Mouse (Mus musculus): ENCODE data around the gene Gm10134. TPM values are rescaled to one million over a fixed set of nuclear protein-coding genes. Genes with fewer than 3 reads are reported as not detected.
"Not testable (repeated sequence)": the region's sequence is repeated elsewhere in the genome, so short reads cannot be mapped to it uniquely, and the experiment has no call there.

The Gm10134 gene
- polyA plus RNA-seq, 1 experiment from 2014 or later = 4.0 TPM

DNA sequence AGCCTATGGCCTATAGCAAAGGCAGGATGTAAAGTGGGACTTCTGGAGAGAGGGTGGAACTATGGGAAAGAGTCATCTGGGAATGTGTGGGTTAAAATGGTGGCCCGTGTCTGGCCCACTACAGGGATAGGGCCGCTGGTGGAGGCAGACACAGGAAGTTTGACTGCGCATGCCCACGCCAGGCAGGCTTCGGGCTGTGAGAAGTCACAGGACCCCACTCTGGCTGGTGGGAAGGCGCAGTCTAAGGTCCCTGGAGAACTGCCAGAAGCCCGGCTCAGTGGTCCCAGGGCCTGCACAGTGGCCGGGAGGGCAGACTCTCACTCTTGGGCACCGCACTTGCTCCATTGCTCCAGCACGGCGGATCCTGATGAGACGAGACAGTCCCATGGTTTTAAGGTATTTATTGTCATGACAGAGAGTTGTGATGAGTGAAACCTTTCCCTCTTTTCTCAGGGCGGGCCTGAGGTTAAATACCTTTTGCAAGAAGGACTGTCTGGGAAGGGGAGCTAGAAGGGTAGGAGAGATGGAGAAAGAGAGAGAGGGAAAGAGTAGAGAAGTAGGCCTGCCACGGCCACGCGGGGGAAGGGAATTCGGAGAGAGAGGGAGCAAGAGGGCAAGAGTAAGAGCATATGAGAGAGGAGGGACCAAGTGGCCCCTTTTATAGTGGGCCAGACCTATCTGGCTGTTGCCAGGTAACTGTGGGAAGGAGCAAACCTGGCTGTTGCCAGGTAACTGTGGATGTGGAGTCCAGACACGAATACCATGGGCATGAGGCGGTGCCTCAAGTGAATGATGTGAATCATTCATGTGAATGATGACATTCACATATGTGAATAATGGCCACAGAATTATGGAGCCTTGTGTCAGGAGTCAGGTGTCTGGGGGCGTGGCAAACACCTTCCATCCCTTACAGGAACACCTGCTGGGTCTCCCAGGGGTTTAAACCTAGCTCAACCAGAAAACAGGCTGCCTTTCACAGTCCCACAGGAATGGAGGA is 26.4 kb upstream of the Gm10134 start:
- no peaks in the 10 kb centered on the region for H3K36me3 ChIP-seq
- no peaks in the 10 kb centered on the region for H3K27me3 ChIP-seq
- no peaks in the 10 kb centered on the region for H3K9me3 ChIP-seq
- no peak overlapping the region for H3K4me3 ChIP-seq
- no peak for ATAC-seq (ENCODE audit: low read depth)
- no peak overlapping the region for H3K4me2 ChIP-seq
- H3K4me1 ChIP-seq (replicated peaks) = no peaks in the 10 kb centered on the region
- 83% methylated on average over 20 of the region's 20 CpGs for WGBS
- H3K9ac ChIP-seq = no peak overlapping the region
- no peak overlapping the region for H3K27ac ChIP-seq (replicated peaks)

- no peak overlapping the region for H3K9ac ChIP-seq
- WGBS = 78% methylated on average over 2 of the region's 2 CpGs
- H3K4me3 ChIP-seq = no peak overlapping the region
- H3K36me3 ChIP-seq = no peaks in the 10 kb centered on the region
- ATAC-seq (ENCODE audit: low read depth) = no peak
- H3K9me3 ChIP-seq = no peaks in the 10 kb centered on the region
- H3K4me2 ChIP-seq = no peak overlapping the region
- no peaks in the 10 kb centered on the region for H3K27me3 ChIP-seq
- no peaks in the 10 kb centered on the region for H3K4me1 ChIP-seq (replicated peaks)
- H3K27ac ChIP-seq (replicated peaks) = no peak overlapping the region
These were observed 22.0 kb upstream of the Gm10134 start for GRCm38 (mm10) chr2:28483861-28484260.

DNA sequence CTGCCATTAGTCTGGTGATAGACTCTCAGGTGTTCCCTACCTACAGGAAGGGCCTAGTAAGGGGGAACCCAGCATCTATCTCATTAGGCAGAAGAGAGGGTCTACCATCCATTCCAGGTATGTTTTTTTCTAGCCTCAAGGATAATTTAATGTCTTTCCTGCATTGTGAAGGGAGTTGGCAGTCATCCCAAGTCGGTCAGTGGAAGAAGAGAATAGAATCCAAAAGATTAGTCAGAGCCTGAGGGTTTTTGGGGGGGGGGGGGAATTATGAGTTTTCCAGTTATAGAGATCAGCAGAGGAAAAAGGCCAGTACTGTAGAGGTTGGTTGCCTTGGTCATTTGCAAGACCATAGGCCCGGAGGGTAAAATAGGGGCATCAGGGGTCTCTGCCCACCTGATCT is 11.4 kb upstream of the Gm10134 start:
- no peaks in the 10 kb centered on the region for H3K36me3 ChIP-seq
- H3K4me3 ChIP-seq = no peak overlapping the region
- no peak overlapping the region for H3K9ac ChIP-seq
- H3K9me3 ChIP-seq = no peaks in the 10 kb centered on the region
- no peak overlapping the region for H3K27ac ChIP-seq (replicated peaks)
- 87% methylated on average over 2 of the region's 2 CpGs for WGBS
- no peak for ATAC-seq (ENCODE audit: low read depth)
- H3K27me3 ChIP-seq = no peaks in the 10 kb centered on the region
- no peak overlapping the region for H3K4me2 ChIP-seq
- H3K4me1 ChIP-seq (replicated peaks) = no peaks in the 10 kb centered on the region

- Histone ChIP-seq H3K27ac (replicated peaks) (no peak overlapping the region), H3K27me3 (no peaks in the 10 kb centered on the region), H3K4me2 (no peak overlapping the region), H3K4me3 (no peak overlapping the region), H3K4me1 (replicated peaks) (no peaks in the 10 kb centered on the region), H3K36me3 (no peaks in the 10 kb centered on the region), H3K9ac (no peak overlapping the region), H3K9me3 (no peaks in the 10 kb centered on the region)
- 86% methylated on average over 14 of the region's 14 CpGs for WGBS
- no peak for ATAC-seq (ENCODE audit: low read depth)
These were observed 10.6 kb upstream of the Gm10134 start for GRCm38 (mm10) chr2:28495207-28495756.

GRCm38 (mm10) chr2:28495801-28496595 is 9.9 kb upstream of the Gm10134 start:
- Histone ChIP-seq H3K9ac (no peak overlapping the region), H3K4me1 (replicated peaks) (no peaks in the 10 kb centered on the region), H3K4me2 (no peak overlapping the region), H3K9me3 (no peaks in the 10 kb centered on the region), H3K4me3 (no peak overlapping the region), H3K36me3 (no peaks in the 10 kb centered on the region), H3K27ac (replicated peaks) (no peak overlapping the region), H3K27me3 (no peaks in the 10 kb centered on the region)
- 83% methylated on average over 16 of the region's 16 CpGs for WGBS
- no peak for ATAC-seq (ENCODE audit: low read depth)

- Histone ChIP-seq H3K36me3 (no peaks in the 10 kb centered on the region), H3K4me2 (peak within 1 kb of the TSS; percentile 21; the same call in 1 of the 2 replicates), H3K27me3 (no peaks in the 10 kb centered on the region), H3K4me3 (no peak within 1 kb of the TSS), H3K9me3 (no peaks in the 10 kb centered on the region), H3K9ac (no peak within 1 kb of the TSS), H3K4me1 (replicated peaks) (no peaks in the 10 kb centered on the region), H3K27ac (replicated peaks) (no peak within 1 kb of the TSS)
- ATAC-seq (ENCODE audit: low read depth) = no peak
- WGBS = 85% methylated on average over 5 of the region's 5 CpGs
These were observed 9.2 kb upstream of the Gm10134 start, which contains the start of gene Gbgt1 for GRCm38 (mm10) chr2:28496671-28497070. TSS of gene Gbgt1 (plus strand) at chr2:28496891.

GRCm38 (mm10) chr2:28497561-28497960 is 8.3 kb upstream of the Gm10134 start:
- Histone ChIP-seq H3K4me1 (replicated peaks) (no peaks in the 10 kb centered on the region), H3K4me2 (peak overlapping the region; percentile 21; the same call in 1 of the 2 replicates), H3K4me3 (no peak overlapping the region), H3K27me3 (no peaks in the 10 kb centered on the region), H3K9ac (no peak overlapping the region), H3K9me3 (no peaks in the 10 kb centered on the region), H3K36me3 (no peaks in the 10 kb centered on the region), H3K27ac (replicated peaks) (no peak overlapping the region)
- WGBS = 80% methylated on average over 5 of the region's 5 CpGs
- ATAC-seq (ENCODE audit: low read depth) = no peak

DNA sequence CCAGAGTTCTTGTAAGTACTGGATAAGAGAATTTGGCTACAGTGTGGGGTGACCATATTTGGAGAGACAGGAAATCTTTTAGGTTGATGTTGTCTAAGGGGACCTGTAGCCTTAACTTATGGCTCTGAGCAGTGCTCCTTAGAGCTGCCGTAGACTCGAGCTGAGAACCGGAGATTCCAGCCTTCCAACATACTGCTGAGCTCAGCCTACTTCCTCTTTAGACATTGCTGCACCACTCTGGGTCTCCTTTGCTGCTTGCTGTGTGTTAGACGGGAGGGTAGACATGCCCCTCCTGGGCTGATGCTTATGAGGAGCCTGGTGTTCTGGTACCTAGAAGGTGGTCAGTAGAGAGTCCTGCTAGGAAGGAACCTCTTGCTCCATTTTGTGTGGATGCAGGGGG is 7.5 kb upstream of the Gm10134 start:
- H3K9me3 ChIP-seq = no peaks in the 10 kb centered on the region
- no peak overlapping the region for H3K4me3 ChIP-seq
- H3K4me1 ChIP-seq (replicated peaks) = no peaks in the 10 kb centered on the region
- H3K27me3 ChIP-seq = no peaks in the 10 kb centered on the region
- no peak for ATAC-seq (ENCODE audit: low read depth)
- H3K4me2 ChIP-seq = no peak overlapping the region
- WGBS = 84% methylated on average over 4 of the region's 4 CpGs
- no peak overlapping the region for H3K27ac ChIP-seq (replicated peaks)
- H3K9ac ChIP-seq = no peak overlapping the region
- no peaks in the 10 kb centered on the region for H3K36me3 ChIP-seq

GRCm38 (mm10) chr2:28502987-28503386 is 2.9 kb upstream of the Gm10134 start:
- Histone ChIP-seq H3K36me3 (no peaks in the 10 kb centered on the region), H3K9me3 (no peaks in the 10 kb centered on the region), H3K27me3 (no peaks in the 10 kb centered on the region), H3K4me1 (replicated peaks) (no peaks in the 10 kb centered on the region), H3K27ac (replicated peaks) (no peak overlapping the region), H3K9ac (no peak overlapping the region), H3K4me2 (no peak overlapping the region), H3K4me3 (no peak overlapping the region)
- ATAC-seq (ENCODE audit: low read depth) = no peak
- 83% methylated on average over 10 of the region's 10 CpGs for WGBS

DNA sequence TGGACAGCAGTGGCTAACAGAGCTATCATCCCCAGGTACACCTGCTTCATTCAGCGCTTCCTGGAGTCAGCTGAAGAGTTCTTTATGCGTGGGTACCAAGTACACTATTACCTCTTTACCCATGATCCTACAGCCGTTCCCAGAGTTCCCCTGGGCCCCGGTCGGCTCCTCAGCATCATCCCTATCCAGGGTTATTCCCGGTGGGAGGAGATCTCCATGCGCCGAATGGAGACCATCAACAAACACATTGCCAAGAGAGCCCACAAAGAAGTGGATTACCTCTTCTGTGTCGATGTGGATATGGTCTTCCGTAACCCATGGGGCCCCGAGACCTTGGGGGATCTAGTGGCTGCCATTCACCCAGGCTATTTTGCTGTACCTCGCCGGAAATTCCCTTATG is 1.2 kb upstream of the Gm10134 start:
- H3K4me3 ChIP-seq = no peak overlapping the region
- 89% methylated on average over 13 of the region's 13 CpGs for WGBS
- H3K36me3 ChIP-seq = no peaks in the 10 kb centered on the region
- H3K9me3 ChIP-seq = no peaks in the 10 kb centered on the region
- no peak for ATAC-seq (ENCODE audit: low read depth)
- H3K27ac ChIP-seq (replicated peaks) = no peak overlapping the region
- no peak overlapping the region for H3K4me2 ChIP-seq
- H3K4me1 ChIP-seq (replicated peaks) = no peaks in the 10 kb centered on the region
- no peaks in the 10 kb centered on the region for H3K27me3 ChIP-seq
- H3K9ac ChIP-seq = no peak overlapping the region

GRCm38 (mm10) chr2:28506291-28506690 is 396 bp downstream of the Gm10134 start:
- Histone ChIP-seq H3K4me3 (no peak overlapping the region), H3K9me3 (no peaks in the 10 kb centered on the region), H3K27me3 (no peaks in the 10 kb centered on the region), H3K4me1 (replicated peaks) (no peaks in the 10 kb centered on the region), H3K36me3 (no peaks in the 10 kb centered on the region), H3K4me2 (no peak overlapping the region), H3K9ac (no peak overlapping the region), H3K27ac (replicated peaks) (no peak overlapping the region)
- ATAC-seq (ENCODE audit: low read depth) = no peak
- WGBS = 83% methylated on average over 6 of the region's 6 CpGs

GRCm38 (mm10) chr2:28511600-28511999 is 5.7 kb downstream of the Gm10134 start:
- H3K27ac ChIP-seq (replicated peaks); H3K9ac ChIP-seq; H3K27me3 ChIP-seq; ATAC-seq (ENCODE audit: low read depth); H3K4me3 ChIP-seq; H3K9me3 ChIP-seq; H3K4me2 ChIP-seq: not testable (repeated sequence)
- 48% methylated on average over 5 of the region's 5 CpGs for WGBS
- H3K36me3 ChIP-seq = 0 out of 2 replicates have a peak, but pooled peaks cover 14% of the 10 kb centered on the region
- H3K4me1 ChIP-seq (replicated peaks) = peaks cover 35% of the 10 kb centered on the region
